Mouse (Mus musculus) heart, embryonic 14.5 days (tissue): Measurements from ENCODE around the gene Icam2. TPM values are rescaled to one million over a fixed set of nuclear protein-coding genes. Genes with fewer than 3 reads are reported as not detected.

ENCODE experiments used
- ATAC-seq: fragments of 200-750 bp; cut with Nextera tagmentation; 2 replicates; pipeline ENCODE4 v1.8.0; 2017; ENCODE audit warnings: low read depth, moderate TSS enrichment; ENCODE audit not compliant: insufficient number of reproducible peaks, insufficient read depth, low FRiP score
- H3K27ac ChIP-seq, 2 experiments: fragments of 200-500 bp in 1 of 2; fragments of 300-500 bp in 1 of 2; sonication (generic) in 1 of 2; replicated peaks in 1 of 2; 2 replicates each; pipeline ENCODE4 v1.5.1; 2012 to 2014; ENCODE audit warnings: low read depth in 2 of 2, low read length in 2 of 2, control low read depth in 1 of 2, mild to moderate bottlenecking in 1 of 2, mixed read lengths in 1 of 2; ENCODE audit not compliant: control insufficient read depth in 1 of 2, insufficient read depth in 1 of 2
- H3K27me3 ChIP-seq: fragments of 300-500 bp; sonication (generic); 2 replicates; pipeline ENCODE4 v1.6.1; 2014; ENCODE audit warnings: mild to moderate bottlenecking, low read length, control low read depth; ENCODE audit not compliant: control insufficient read depth, insufficient read depth
- H3K36me3 ChIP-seq: fragments of 300-500 bp; sonication (generic); 2 replicates; pipeline ENCODE4 v1.6.1; 2014; ENCODE audit warnings: mild to moderate bottlenecking, control low read depth, low read length, mixed read lengths; ENCODE audit not compliant: control insufficient read depth, insufficient read depth
- H3K4me1 ChIP-seq, 2 experiments: fragments of 200-500 bp in 1 of 2; fragments of 300-500 bp in 1 of 2; sonication (generic) in 1 of 2; 2 replicates each; pipeline ENCODE4 v1.6.1; 2012 to 2014; ENCODE audit warnings: low read length in 2 of 2, control low read depth in 1 of 2, mixed read lengths in 1 of 2; ENCODE audit not compliant: control insufficient read depth in 2 of 2, insufficient read depth in 2 of 2
- H3K4me2 ChIP-seq: fragments of 300-500 bp; sonication (generic); 2 replicates; pipeline ENCODE4 v1.6.1; 2014; ENCODE audit warnings: mild to moderate bottlenecking, low read length
- H3K4me3 ChIP-seq, 2 experiments: fragments of 200-500 bp in 1 of 2; fragments of 300-500 bp in 1 of 2; sonication (generic) in 1 of 2; 2 replicates each; pipeline ENCODE4 v1.5.1; 2012 to 2014; ENCODE audit warnings: low read length in 2 of 2, mild to moderate bottlenecking in 2 of 2, control low read depth in 1 of 2, low read depth in 1 of 2, moderate library complexity in 1 of 2; ENCODE audit not compliant: control insufficient read depth in 1 of 2, insufficient read depth in 1 of 2
- H3K9ac ChIP-seq: fragments of 300-500 bp; sonication (generic); 2 replicates; pipeline ENCODE4 v1.6.1; 2014; ENCODE audit warnings: mild to moderate bottlenecking, low read length
- H3K9me3 ChIP-seq: fragments of 300-500 bp; sonication (generic); 2 replicates; pipeline ENCODE4 v1.6.1; 2016; ENCODE audit warnings: low read length, control low read depth; ENCODE audit not compliant: control insufficient read depth
- WGBS: fragments of 180-500 bp; shearing (Covaris S2); extraction: QIAGEN DNeasy Blood & Tissue Kit; methylation state at CpG from one replicate; pipeline ENCODE4 v1.1.7; 2014; 5-methylcytosine and 5-hydroxymethylcytosine counted together
- polyA plus RNA-seq: library from polyadenylated mRNA; unstranded; fragments of >200 nt; fragmentation: Nextera tagmentation; extraction: Ambion mirVana; gene quantifications from 2 replicates; pipeline ENCODE4 v1.2.1, GENCODE M21; 2014

Icam2 gene
- polyA plus RNA-seq, 1 experiment from 2014 or later: 105 TPM

DNA sequence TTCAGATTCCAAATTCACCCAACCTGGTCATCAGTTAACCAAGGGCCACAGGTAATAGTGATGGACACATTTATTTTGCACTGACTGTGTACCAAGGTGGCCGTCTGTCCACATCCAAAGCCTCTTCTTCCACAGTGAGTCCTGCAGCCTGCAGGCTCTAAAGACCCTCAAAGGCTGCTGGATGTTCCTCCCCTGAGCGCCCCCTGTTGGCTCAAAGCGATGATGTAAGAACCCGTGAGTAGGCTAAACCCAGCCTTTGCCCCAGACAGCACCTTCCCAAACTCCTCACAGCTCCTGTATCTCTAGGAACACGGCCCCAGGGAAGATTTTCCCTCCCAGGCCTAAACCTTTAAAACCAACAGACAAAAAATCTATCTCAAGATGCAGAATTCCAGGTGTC, 28.5 kb downstream of the Icam2 start:
- Histone ChIP-seq H3K27me3 (no peaks in the 10 kb centered on the region), H3K9me3 (no peaks in the 10 kb centered on the region), H3K36me3 (no peaks in the 10 kb centered on the region), H3K4me1 (peaks cover 6 to 8% of the 10 kb centered on the region in 2 experiments), H3K9ac (no peak overlapping the region), H3K4me3 (no peak overlapping the region), H3K4me2 (no peak overlapping the region), H3K27ac (no peak overlapping the region)
- WGBS: 29% methylated on average over 5 of the region's 5 CpGs
- ATAC-seq: no peak

DNA sequence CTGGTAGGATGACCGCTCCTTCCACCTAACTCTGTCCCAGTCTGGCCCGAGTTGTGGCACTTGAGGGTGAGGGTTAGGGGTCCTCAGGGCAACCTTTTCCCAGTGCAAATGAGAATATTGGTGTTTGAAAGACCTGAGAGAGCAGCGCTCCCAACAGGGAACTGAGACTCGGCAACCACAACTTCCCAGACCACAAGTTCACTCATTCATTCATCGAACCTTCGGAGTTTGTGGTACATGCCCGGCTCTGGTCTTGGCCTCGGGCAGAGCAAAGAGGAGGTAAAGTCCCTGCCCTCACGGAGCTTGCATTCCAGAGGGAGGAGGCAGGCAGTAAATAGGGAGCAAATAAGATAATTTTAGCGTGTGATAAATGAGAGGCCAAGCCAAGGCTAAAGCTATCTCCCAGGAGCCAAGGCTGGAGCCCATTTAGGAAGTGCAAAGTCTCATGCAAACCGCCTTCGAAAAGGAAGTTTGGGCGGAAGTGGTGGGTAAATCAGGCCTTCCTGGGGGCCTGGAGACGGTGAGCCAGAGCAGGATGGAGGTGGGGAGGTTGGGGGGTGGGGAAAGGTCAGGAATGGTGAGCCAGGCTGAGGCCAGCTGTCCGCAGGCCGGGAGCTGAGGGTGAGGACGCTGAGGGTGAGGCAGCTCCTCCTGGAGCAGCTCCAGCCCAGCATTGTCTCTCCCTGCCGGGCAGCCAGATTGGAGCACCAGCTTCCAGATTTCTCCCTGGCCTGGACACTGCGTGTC, 32.3 kb downstream of the Icam2 start:
- Histone ChIP-seq H3K9me3 (no peaks in the 10 kb centered on the region), H3K9ac (no peak overlapping the region), H3K4me1 (peaks cover 8% of the 10 kb centered on the region in 2 experiments), H3K4me2 (no peak overlapping the region), H3K4me3 (no peak overlapping the region), H3K36me3 (no peaks in the 10 kb centered on the region), H3K27ac (0 out of 4 replicates have a peak overlapping the region, but pooled peaks of 1 of the 2 experiments have one; percentile 24), H3K27me3 (no peaks in the 10 kb centered on the region)
- no peak for ATAC-seq
- WGBS: 45% methylated on average over 19 of the region's 19 CpGs

DNA sequence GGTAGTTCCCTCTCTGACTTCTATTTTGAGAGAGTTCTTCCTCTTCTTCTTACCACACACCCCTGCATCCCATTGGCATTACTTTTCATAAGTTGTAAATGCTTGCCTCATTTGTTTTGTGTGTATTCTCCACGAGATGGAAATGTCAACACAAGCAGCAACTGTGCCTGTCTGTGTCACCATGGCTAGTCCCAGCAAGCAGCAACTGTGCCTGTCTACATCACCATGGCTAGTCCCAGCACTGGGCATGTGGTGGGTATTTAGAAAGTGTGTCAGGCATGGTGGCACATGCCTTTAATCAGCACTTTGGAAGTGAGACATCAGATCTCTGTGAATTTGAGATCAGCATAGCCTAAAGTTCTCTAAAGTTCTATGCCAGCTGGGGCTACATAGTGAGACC, 33.7 kb downstream of the Icam2 start:
- Histone ChIP-seq H3K4me3 (no peak overlapping the region), H3K9me3 (no peaks in the 10 kb centered on the region), H3K9ac (no peak overlapping the region), H3K36me3 (no peaks in the 10 kb centered on the region), H3K27me3 (no peaks in the 10 kb centered on the region), H3K4me2 (no peak overlapping the region), H3K27ac (no peak overlapping the region), H3K4me1 (peaks cover 8% of the 10 kb centered on the region in 2 experiments)
- no peak for ATAC-seq
- 50% methylated on average over 1 of the region's 1 CpGs for whole genome bisulfite sequencing

DNA sequence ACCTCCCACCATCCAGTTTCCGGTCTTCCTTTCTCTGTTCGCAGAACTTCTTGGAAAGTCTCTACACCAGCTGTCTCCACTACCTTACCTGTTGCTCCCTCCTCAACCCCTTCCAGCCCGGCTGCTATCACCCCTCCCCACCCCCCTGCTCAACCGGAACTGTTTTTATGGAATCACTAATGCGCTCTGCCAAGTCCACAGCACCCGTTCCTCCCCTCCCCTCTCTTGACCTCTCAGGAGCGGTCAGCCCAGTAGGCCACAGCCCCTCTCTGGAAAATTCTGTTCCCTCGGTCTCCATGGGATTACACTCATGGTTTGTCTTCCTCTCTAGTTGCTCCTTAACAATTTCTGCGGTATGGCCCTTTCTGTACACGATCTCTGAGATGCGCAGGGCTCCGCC, 34.7 kb downstream of the Icam2 start, which contains the start of gene Scn4a:
Gene Scn4a (minus strand): TSS at position 101 of the 400 bp plus-strand sequence.
- Histone ChIP-seq H3K27ac (no peak within 1 kb of the TSS), H3K27me3 (no peaks in the 10 kb centered on the region), H3K36me3 (no peaks in the 10 kb centered on the region), H3K9me3 (no peaks in the 10 kb centered on the region), H3K4me2 (no peak within 1 kb of the TSS), H3K4me3 (no peak within 1 kb of the TSS), H3K9ac (no peak within 1 kb of the TSS), H3K4me1 (peaks cover 8% of the 10 kb centered on the region in 2 experiments)
- ATAC-seq: no peak
- WGBS: 82% methylated on average over 12 of the region's 12 CpGs

DNA sequence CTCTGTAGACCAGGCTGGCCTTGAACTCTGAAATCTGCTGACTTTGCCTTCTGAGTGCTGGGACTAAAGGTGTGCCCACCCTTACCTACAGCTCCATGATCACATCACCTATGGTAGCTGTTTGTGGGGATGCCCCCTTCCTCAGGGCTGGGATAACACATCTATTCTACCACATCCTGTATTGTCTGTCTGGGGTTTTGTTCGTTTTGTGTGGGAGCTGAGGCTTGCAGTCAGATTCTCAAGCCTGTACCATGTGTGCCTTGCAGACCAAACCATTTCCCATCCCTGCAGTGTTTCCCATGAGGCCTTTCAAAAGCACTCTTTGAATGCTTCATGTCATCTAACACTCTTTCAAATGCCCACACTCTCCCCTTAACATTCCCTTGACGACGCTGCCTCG, 35.9 kb downstream of the Icam2 start:
- peaks cover 8% of the 10 kb centered on the region in 2 experiments for H3K4me1 ChIP-seq
- no peaks in the 10 kb centered on the region for H3K36me3 ChIP-seq
- H3K4me2 ChIP-seq: no peak overlapping the region
- no peaks in the 10 kb centered on the region for H3K27me3 ChIP-seq
- WGBS: 58% methylated on average over 4 of the region's 4 CpGs
- H3K9ac ChIP-seq: no peak overlapping the region
- H3K4me3 ChIP-seq: no peak overlapping the region
- H3K27ac ChIP-seq: no peak overlapping the region
- no peak for ATAC-seq
- no peaks in the 10 kb centered on the region for H3K9me3 ChIP-seq

DNA sequence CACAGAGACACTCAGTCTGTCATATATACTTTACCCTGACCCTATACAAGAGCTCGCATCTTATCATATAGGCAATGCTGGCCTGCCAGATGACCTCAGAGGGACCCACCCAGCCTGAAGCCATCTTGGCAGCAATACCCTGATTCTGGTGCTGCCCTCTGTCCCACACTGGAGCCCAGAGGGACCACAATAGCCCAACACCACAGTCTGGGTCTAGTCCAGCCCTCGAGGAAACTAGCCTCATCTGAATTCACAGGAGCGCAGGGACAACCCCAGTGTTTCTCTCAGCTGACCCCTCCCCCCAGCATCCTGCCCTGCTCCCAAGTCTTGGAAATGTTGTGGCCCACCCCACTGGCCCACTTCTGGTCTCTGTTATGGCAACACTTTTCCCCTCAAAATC, 36.6 kb downstream of the Icam2 start:
- Histone ChIP-seq H3K27me3 (no peaks in the 10 kb centered on the region), H3K4me2 (no peak overlapping the region), H3K27ac (no peak overlapping the region), H3K9me3 (no peaks in the 10 kb centered on the region), H3K36me3 (no peaks in the 10 kb centered on the region), H3K4me3 (no peak overlapping the region), H3K9ac (no peak overlapping the region), H3K4me1 (peaks cover 8% of the 10 kb centered on the region in 2 experiments)
- no peak for ATAC-seq
- 53% methylated on average over 3 of the region's 3 CpGs for WGBS

DNA sequence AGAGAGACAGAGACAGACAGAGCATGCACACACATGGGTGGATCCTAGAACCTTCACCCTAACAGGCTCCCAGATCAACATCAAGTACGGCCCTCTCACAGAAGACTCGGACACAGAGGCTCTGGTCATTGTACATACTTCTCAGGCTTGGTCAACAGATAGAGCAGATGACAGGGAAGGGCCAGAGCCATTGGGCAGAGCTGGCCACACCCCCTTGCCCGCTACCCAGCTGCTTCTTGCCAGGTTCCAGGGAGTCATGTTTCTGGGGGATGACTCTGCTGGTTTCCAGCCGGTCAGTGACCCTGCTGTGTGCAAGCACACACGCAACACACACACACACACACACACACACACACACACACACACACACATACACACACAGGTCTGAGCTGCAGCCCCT, 37.0 kb downstream of the Icam2 start:
- Histone ChIP-seq H3K9me3 (no peaks in the 10 kb centered on the region), H3K36me3 (no peaks in the 10 kb centered on the region), H3K9ac (no peak overlapping the region), H3K4me1 (peaks cover 7% of the 10 kb centered on the region in 2 experiments), H3K27ac (no peak overlapping the region), H3K4me3 (no peak overlapping the region), H3K27me3 (no peaks in the 10 kb centered on the region), H3K4me2 (no peak overlapping the region)
- no peak for ATAC-seq
- 53% methylated on average over 5 of the region's 5 CpGs for WGBS

DNA sequence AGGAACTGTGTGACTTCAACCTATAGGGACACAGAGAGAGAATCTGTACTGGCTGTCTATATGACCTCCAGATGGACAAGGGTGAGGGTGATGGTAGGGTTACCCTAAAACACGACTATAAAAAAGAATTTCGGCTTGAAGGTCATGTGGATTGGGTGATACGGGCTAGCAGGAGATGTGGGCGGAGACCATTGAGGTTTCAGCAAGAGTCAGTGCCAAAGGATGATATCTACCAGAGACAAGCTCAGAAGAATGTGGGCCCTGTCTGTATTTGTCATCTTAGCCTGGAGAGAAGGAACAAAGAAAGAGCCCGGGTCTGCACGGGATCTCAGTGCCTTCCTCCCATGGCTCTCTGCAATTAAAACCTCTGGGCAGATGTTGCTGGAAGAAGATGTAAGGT, 38.1 kb downstream of the Icam2 start:
- H3K27me3 ChIP-seq: no peaks in the 10 kb centered on the region
- peaks cover 0 to 2% of the 10 kb centered on the region in 2 experiments; a peak in 1 of 4 replicates for H3K4me1 ChIP-seq
- no peak overlapping the region for H3K9ac ChIP-seq
- no peaks in the 10 kb centered on the region for H3K9me3 ChIP-seq
- no peak overlapping the region for H3K4me3 ChIP-seq
- no peak for ATAC-seq
- H3K4me2 ChIP-seq: no peak overlapping the region
- no peaks in the 10 kb centered on the region for H3K36me3 ChIP-seq
- no peak overlapping the region for H3K27ac ChIP-seq
- WGBS: 68% methylated on average over 6 of the region's 6 CpGs
